Mouse (Mus musculus): ENCODE results near the gene Kcnd3.

Kcnd3 gene

GRCm38 (mm10) chr3:105453214-105453950 is 1.3 kb downstream of the Kcnd3 start:
- peak; percentile 25 to 44 for DNase-seq (ENCODE audit: low spot score in 2 of 2)

DNA sequence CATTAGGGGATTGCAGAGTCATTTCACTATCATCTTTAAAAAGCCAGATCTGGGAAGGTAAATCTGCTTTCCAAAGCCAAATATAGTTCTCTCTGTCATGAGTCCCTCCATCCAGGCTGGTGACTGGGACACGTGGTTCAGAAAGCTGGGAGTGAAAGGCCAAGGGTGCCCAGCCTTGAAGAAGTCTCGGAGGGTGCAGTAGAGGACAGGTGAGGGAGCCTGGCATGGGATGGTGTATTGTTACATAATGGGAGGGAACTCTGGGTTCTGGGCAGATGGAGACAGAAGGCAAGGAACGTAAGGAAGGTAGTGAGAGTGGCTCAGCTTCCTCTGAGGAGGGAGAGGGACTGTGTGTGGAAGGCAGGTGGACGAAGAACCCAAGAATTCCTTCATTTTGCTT is 5.5 kb downstream of the Kcnd3 start:
- DNase-seq (ENCODE audit: low spot score in 2 of 2), result no peak

GRCm38 (mm10) chr3:105466538-105466937 is 14.4 kb downstream of the Kcnd3 start:
- DNase-seq (ENCODE audit: low spot score in 2 of 2), result no peak

DNA sequence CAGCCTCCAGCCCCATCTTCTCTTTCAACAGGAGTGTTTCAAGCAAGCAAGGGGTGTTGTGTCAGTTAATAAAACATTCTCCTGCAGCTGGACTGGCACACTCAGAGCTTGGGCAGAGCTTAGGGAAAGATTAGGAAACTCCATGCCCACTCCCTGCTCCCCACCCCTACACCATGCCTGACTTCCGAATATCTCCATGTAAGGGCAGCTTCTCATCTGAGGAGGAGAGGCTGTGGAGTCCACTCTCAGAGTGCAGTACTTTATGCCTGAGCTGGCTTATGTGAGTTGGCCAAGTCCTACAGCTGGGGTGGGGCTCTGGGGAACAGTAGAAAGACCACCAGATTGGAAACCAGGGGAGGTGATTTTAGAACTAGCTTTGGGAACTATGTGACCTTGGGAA is 20.4 kb downstream of the Kcnd3 start:
- DNase-seq (ENCODE audit: low spot score in 2 of 2), result no peak

GRCm38 (mm10) chr3:105476408-105476807 is 24.3 kb downstream of the Kcnd3 start:
- DNase-seq (ENCODE audit: low spot score in 2 of 2), result no peak

DNA sequence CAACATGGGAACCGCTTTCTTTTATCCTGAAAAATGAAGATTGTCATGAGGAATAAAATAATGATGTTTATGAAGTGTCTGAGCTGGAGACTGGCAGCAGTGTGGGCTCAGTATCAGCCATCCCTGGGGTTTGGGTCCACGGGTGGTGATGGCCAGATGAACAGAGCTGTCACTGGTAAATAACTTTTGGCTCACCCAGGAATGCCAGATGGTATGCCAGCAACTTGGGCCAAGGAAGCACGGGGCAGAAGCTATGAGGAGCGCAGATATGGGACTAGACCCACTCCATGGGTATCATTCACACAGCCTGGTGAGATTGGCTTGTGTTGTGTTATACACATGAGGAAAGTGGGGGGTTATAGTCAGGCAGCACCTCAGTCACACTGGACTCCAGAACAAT is 26.7 kb downstream of the Kcnd3 start:
- DNase-seq (ENCODE audit: low spot score in 2 of 2), result no peak

GRCm38 (mm10) chr3:105481419-105481818 is 29.3 kb downstream of the Kcnd3 start:
- no peak for DNase-seq (ENCODE audit: low spot score in 2 of 2)

GRCm38 (mm10) chr3:105483651-105484052 is 31.5 kb downstream of the Kcnd3 start:
- no peak for DNase-seq (ENCODE audit: low spot score in 2 of 2)

DNA sequence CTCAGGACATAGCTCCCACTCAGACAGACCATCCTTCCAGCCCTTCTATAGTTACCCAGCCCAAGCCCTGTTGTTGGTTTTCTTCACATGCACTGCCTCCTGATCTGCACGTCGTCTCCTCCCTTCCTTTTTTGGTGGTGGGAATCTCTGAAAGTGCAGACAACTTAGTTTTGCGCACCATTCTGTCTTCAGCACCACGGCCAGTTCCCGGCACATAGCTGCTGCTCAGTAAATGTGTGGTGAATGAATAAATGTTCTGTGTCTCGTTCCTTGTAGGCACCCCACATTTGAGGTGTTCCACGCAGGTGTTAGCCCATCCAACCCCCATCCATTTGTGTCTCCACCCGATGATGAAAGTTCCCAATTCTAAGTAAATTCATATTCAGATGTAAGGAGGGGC is 35.0 kb downstream of the Kcnd3 start:
- no peak for DNase-seq (ENCODE audit: low spot score in 2 of 2)

DNA sequence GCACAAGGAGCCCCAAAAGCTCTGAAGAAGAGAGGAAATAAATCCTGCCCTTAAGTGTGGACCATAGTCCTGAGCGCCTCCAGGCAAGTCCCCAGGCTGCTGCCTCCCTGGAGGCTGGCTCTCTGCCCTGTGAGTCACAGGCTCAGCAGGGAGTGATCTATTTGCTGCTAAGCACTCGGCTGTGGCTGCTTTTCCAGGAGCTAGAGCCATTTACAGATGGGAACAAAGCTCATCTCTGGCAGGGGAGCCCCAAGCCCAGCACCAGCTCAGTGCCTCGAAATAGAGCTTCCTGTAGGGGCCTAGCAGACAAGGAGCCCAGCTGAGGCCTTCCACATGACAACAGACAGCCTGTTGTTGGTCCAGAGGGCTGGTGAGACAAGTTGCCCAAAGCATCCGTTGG is 37.5 kb downstream of the Kcnd3 start:
- DNase-seq (ENCODE audit: low spot score in 2 of 2), result peak; percentile 81 to 85

DNA sequence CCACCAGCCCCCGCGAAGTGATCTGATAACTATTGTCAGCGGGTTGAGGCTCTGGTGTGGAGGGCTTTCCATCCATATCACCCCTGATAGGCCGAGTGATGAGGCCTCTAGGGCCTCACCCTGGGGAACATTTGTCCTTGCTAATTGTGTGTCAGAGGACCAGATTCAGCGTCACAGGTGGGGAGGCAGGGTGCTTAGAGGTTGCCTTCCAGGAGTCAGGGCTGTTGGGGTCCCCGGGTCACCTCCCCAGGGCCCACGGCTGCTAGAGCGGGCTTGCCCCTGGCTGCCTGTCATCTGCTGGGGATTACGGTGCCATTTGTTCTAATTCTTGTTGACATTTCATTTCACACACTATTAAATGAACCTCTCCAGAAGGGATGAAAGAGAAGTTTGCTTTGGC is 42.8 kb downstream of the Kcnd3 start:
- DNase-seq (ENCODE audit: low spot score in 2 of 2), result no peak

DNA sequence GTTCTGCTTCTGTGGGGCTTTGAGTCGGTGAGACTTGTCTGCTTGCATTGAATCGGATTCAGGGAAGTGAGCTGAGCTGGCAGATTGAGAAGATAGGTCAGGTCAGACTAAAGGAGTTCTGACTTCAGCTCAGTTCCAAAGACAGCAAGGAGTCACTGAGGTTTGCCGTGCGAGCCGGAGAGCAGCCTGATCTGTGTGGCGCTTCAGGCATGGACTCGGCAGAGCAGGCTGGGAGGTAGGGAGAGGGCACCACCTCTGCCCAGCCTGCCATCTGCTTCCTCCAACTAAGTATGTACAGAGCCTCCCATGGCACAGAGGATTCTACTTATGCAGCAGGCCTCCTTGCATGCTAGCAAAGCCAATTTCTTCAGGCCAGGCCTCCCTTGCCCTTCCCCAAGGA is 44.1 kb downstream of the Kcnd3 start:
- DNase-seq (ENCODE audit: low spot score in 2 of 2), result no peak

- DNase-seq (ENCODE audit: low spot score in 2 of 2), result no peak
Observed at GRCm38 (mm10) chr3:105496935-105497334, 44.8 kb downstream of the Kcnd3 start.

DNA sequence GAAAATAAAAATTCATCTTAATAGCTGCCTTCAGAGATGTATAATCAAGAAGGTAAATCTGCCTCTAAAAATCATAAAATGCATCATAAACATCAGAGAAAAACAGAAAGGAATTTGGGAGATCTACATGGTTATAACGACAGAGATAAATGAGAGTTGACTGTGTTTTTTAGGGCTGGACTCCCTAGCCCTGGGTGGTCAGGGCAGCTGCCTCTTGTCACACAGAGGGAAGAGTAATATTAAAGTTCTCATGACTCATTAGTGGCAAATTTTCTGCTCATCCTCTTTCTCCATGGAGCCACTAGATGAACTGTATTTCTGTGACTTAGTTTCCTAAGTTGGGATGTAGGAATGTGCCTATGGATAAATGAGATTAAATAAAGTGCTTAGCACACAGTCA is 48.9 kb downstream of the Kcnd3 start:
- DNase-seq (ENCODE audit: low spot score in 2 of 2), result no peak

DNA sequence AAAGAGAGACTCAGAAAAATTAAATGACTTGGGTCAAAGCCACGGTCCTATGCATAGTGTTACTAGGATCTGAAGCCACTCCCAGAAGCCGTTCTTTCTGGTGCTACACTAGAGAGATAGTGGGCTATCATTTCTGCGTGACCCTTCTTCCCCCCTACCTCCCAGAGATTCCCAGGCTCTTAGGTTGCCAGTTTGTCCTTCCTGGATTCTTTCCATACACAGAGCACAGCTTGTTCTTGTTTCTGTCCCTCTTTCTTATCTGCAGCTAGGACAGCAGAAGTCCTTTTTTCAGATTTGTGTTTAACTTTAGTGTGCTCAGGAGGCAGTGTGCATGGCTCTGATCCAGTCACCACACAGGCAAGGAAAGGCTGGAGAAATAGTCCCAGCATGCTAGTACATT is 52.1 kb downstream of the Kcnd3 start:
- DNase-seq (ENCODE audit: low spot score in 2 of 2), result no peak

DNA sequence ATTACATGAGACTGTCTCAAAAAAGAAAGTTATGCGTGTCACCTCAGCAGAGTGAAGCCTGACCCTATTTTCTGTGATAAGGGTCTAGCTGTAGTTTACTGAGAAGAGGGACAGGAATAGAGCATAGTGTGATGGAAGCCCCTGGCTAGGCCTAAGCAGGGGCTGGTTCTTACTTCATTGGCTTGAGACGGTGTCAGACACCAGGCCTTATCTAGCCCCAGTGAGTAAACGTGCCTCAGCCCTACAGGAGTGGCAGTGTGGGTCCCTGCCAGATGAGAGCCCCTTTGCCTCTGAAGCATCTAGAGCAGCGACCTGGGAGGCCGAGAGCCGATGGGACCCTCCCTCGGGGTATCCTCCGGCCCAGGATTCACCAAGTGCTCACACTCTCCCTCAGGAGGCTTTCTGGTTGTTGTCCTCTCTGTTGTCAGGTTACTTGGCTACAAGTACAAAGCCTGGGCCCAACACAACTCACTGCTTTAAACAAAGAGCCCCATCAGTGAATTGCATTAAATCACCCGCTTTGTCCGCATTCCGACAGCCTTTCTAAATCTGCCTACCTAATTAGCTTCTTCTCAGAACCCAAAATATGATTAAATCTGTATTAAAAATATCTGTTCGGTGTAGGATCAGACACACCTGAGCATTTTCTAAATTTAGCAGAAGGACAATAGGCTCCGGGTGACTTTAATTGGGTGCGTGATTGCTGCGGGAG is 53.2 kb downstream of the Kcnd3 start:
- DNase-seq (ENCODE audit: low spot score in 2 of 2), result no peak

DNA sequence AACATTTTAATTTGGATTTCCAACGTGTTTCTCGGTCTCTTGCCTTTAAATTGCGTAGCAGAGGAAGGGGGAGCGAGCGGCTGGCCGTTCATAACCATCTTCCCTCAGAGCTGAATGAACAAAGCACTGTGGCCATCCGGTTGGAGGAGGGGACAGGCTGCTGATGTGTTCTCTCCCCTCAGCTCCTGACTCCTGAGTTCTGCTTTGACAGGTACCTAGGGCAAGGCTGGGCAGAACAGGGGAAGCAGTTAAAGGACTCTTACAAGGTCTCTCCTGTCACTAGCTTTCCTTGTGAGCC is 53.7 kb downstream of the Kcnd3 start:
- DNase-seq (ENCODE audit: low spot score in 2 of 2), result no peak

DNA sequence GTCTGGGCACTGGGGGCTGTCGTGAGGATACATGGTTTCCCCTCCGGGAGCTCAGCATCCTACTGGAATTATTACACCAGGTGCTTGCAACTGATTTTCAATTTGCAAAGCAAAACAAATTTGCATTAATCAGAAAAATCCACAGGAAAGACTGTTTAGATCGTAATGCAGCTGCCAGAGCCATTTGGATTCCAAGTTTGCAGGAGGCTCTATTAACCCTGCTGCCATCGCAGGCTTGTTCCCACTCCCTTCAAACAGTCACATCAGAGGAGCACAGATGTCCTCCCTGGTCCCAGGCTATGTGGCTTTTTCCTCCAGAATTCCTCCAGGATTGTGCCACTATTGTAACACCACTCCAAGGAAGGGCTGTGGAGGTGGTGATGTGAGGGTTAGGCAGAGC is 54.5 kb downstream of the Kcnd3 start:
- DNase-seq (ENCODE audit: low spot score in 2 of 2), result no peak

DNA sequence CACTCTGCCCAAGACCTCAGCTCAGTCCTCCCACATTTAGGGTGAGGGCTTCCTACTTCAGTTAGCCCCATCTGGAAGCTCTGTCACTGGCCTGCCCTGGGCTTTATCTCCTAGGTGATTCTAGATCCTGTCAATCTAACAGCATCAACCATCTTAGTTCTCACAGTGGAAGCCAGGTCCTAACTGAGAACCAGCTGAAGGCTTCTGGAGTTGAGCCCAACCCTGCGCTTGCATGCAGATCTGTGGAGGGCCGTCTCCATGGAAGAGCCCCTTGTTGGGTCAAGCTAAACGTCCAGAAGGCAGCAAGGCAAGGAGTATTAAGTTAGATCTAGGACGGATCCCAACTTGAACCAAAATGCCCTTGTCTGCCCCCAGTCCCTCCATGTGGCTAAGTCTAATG is 57.2 kb downstream of the Kcnd3 start:
- DNase-seq (ENCODE audit: low spot score in 2 of 2), result no peak

GRCm38 (mm10) chr3:105511836-105512235 is 59.7 kb downstream of the Kcnd3 start:
- no peak for DNase-seq (ENCODE audit: low spot score in 2 of 2)

DNA sequence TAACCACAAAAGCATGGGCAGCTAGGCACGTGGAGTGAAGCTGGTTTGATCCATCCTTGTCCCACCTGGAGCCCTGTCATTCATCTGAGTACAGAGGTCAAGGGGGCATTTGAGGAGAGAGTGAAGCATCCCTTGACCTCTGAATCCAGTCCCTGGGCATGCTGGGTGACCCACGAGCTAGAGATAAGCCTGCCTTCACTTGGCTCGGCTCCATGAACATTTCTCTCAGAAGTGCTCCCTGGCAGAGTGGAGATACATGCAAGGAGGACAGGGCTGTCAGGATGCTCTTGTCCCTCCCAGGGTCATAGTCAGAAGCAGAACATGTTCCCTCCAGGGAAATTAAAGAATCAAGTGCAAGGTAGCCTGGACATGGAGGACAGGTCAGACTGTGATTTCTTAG is 62.1 kb downstream of the Kcnd3 start:
- DNase-seq (ENCODE audit: low spot score in 2 of 2), result no peak

GRCm38 (mm10) chr3:105515035-105515434 is 62.9 kb downstream of the Kcnd3 start:
- DNase-seq (ENCODE audit: low spot score in 2 of 2), result no peak

GRCm38 (mm10) chr3:105515640-105516039 is 63.5 kb downstream of the Kcnd3 start:
- DNase-seq (ENCODE audit: low spot score in 2 of 2), result no peak

- DNase-seq (ENCODE audit: low spot score in 2 of 2), result no peak
Observed at GRCm38 (mm10) chr3:105520446-105520845, 68.3 kb downstream of the Kcnd3 start.
